Mouse (Mus musculus): ENCODE results near the gene Nufip1. TPM values are rescaled to one million over a fixed set of nuclear protein-coding genes. Genes with fewer than 3 reads are reported as not detected.
A peak's percentile ranks its signal among the peaks of the same experiment; 100 is the strongest.
"Not testable (repeated sequence)": the region's sequence is repeated elsewhere in the genome, so short reads cannot be mapped to it uniquely, and the experiment has no call there.

The Nufip1 gene
- polyA plus RNA-seq, 1 experiment from 2014 or later: 16.5 TPM

- WGBS: 92% methylated on average over 6 of the region's 6 CpGs
- H3K36me3 ChIP-seq; ATAC-seq (ENCODE audit: borderline replicate concordance, extremely low read depth, low FRiP score, low TSS enrichment); H3K9me3 ChIP-seq; H3K27ac ChIP-seq; H3K4me3 ChIP-seq; H3K9ac ChIP-seq; H3K4me2 ChIP-seq: not testable (repeated sequence)
- H3K27me3 ChIP-seq: peaks cover 13% of the 10 kb centered on the region; the same call in 1 of the 2 replicates
- peaks cover 12% of the 10 kb centered on the region; the same call in 1 of the 2 replicates for H3K4me1 ChIP-seq
These were observed 49.9 kb downstream of the Nufip1 start for GRCm38 (mm10) chr14:76160580-76160979.

DNA sequence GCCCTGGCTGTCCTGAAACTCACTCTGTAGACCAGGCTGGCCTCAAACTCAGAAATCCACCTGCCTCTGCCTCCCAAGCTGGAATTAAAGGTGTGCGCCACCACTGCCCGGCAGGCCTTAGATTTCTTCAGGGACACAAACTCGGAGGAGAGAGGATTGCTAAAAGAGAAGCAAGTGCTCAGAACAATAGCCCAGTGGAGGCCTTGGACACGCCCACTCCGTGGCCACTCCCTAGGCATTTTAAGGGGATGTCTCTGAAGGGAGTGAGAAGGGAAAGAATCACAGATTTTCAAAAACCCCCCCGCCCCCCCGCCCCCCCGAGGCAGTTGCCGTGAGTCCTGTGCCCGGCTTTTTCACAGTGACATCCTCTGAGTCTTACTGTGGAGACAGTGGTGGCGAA is 53.5 kb downstream of the Nufip1 start:
- peak overlapping the region; percentile 44; the same call in 1 of the 2 replicates for H3K4me2 ChIP-seq
- H3K4me1 ChIP-seq: peaks cover 8% of the 10 kb centered on the region; the same call in 1 of the 2 replicates
- ATAC-seq (ENCODE audit: borderline replicate concordance, extremely low read depth, low FRiP score, low TSS enrichment): no peak
- H3K9ac ChIP-seq: no peak overlapping the region
- H3K27ac ChIP-seq: no peak overlapping the region
- 37% methylated on average over 11 of the region's 11 CpGs for WGBS
- peaks cover 13% of the 10 kb centered on the region; the same call in 1 of the 2 replicates for H3K27me3 ChIP-seq
- no peaks in the 10 kb centered on the region for H3K36me3 ChIP-seq
- H3K9me3 ChIP-seq: no peaks in the 10 kb centered on the region
- H3K4me3 ChIP-seq: no peak overlapping the region

DNA sequence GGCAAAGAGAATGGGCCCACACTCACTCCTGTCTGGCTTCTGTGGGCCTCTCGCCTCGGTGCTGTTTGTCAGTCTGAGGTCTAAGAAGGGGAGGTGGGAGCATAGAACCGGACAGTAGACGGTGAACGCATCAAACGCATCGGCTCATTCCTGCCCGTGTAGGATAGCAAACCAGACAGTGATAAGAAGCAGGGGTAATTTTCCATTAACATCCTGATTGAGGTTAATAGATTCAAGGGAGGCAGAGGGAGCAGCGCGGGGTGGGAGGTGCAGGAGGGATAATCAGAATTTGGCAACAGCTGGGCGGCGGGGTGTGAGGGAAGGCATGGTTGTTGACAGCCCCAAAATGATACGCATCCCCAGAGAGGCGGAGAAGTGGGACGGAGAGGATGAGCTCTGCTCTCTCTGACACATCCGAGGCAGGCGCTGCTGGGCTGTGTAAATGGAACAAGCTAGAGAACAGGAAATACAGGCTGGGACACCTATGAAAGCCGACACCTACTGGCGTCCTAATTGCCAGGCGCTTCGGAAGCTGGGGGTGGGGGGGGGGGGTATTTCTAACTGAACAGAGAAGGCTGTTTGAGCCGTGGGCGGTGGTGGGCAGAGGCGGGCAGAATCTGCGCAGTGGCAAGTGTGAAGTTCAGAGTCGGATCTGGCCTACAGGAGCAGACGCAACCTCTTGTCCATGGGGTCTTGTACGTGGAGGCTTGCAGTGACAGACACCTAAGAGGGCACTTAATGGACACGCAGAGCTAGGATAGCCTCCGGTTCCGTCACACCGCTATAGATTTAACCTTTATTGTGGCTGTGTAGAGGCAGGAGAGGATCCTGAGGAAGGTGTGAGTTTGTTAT is 54.4 kb downstream of the Nufip1 start:
- Histone ChIP-seq H3K27ac (no peak overlapping the region), H3K4me1 (peaks cover 10% of the 10 kb centered on the region; the same call in 1 of the 2 replicates), H3K36me3 (no peaks in the 10 kb centered on the region), H3K4me3 (peak overlapping the region; percentile 15), H3K9ac (no peak overlapping the region), H3K4me2 (peak overlapping the region; percentile 44), H3K9me3 (no peaks in the 10 kb centered on the region), H3K27me3 (peaks cover 13% of the 10 kb centered on the region; the same call in 1 of the 2 replicates)
- WGBS: 14% methylated on average over 32 of the region's 32 CpGs
- ATAC-seq (ENCODE audit: borderline replicate concordance, extremely low read depth, low FRiP score, low TSS enrichment): peak; percentile 59; the same call in 1 of the 2 replicates

DNA sequence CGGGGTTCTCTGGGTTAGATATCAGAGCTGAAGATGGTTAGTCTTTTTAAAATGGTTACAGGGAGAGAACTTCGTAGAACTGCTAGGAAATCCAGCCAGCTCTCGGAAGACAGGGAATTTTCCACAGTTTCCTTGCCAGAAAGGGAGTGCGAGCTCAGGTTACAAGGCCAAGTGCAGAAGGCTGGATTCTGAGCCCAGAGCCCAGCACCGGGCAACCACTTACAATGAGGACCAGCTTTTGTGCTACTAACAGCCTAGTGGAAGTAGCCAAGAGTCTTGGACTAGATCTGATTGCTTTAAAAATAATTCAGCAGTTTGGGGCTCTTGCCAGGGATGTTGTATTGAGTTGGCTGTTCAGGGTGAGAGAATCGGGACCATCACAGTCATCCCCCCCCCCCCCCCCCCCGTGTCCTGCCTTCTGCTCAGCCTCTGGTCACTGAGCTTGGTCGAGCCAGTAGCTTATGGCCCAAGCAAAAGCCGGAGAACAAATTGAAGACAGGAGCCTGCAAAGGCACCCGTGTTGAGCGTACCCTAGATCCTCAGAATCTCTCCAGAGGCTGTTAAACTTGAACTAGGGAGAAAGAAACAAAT is 59.3 kb downstream of the Nufip1 start:
- Histone ChIP-seq H3K27me3 (peaks cover 1% of the 10 kb centered on the region; the same call in 1 of the 2 replicates), H3K4me2 (no peak overlapping the region), H3K9me3 (no peaks in the 10 kb centered on the region), H3K4me1 (peaks cover 5% of the 10 kb centered on the region; the same call in 1 of the 2 replicates), H3K36me3 (no peaks in the 10 kb centered on the region), H3K4me3 (no peak overlapping the region), H3K9ac (no peak overlapping the region), H3K27ac (no peak overlapping the region)
- no peak for ATAC-seq (ENCODE audit: borderline replicate concordance, extremely low read depth, low FRiP score, low TSS enrichment)
- WGBS: 56% methylated on average over 11 of the region's 11 CpGs

DNA sequence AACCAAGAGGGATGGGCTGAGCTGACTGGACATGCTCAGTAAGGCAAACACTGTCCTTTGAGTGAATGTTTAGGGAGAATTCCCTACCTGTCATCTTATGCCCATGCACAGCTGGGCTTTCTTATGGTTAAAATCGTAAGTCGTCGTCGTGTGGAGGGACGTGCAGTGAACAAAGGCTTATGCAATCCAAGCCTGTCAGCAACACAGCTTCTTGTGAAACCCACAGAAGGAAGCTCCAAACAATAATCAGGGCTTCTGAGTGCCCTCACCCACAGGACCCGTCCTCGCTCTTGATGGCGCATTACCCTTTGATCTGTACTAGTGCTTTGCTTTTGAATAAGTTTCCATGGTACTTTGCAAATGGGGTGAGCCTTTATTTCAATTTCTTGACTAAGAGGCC is 60.6 kb downstream of the Nufip1 start:
- H3K27ac ChIP-seq: no peak overlapping the region
- no peaks in the 10 kb centered on the region for H3K36me3 ChIP-seq
- peak; percentile 27; the same call in 1 of the 2 replicates for ATAC-seq (ENCODE audit: borderline replicate concordance, extremely low read depth, low FRiP score, low TSS enrichment)
- 64% methylated on average over 8 of the region's 8 CpGs for WGBS
- no peaks in the 10 kb centered on the region for H3K27me3 ChIP-seq
- H3K4me2 ChIP-seq: no peak overlapping the region
- no peaks in the 10 kb centered on the region for H3K9me3 ChIP-seq
- H3K4me1 ChIP-seq: 0 out of 2 replicates have a peak, but pooled peaks cover 2% of the 10 kb centered on the region
- H3K4me3 ChIP-seq: no peak overlapping the region
- H3K9ac ChIP-seq: no peak overlapping the region

DNA sequence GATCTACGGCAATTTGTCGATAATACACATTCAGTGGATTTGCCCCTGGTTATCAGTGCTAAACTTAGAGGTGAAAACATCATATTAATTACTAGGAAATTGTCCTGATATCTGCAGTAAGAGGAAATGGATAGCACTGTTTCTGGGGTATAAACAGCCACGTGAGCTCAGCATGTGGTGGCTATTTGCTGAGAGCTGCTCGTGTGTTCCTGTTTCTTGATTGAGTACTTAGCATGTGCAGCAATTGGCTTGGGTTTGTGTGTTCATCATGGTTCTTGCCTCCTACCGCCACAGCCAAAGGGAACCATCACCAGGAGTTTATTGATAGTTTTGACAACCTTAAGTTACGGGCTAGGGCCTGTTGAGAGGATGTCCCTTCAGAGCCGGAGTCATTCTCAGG is 63.6 kb downstream of the Nufip1 start:
- 80% methylated on average over 7 of the region's 7 CpGs for WGBS
- H3K27me3 ChIP-seq: no peaks in the 10 kb centered on the region
- H3K36me3 ChIP-seq: no peaks in the 10 kb centered on the region
- no peak overlapping the region for H3K4me3 ChIP-seq
- H3K27ac ChIP-seq: no peak overlapping the region
- 0 out of 2 replicates have a peak, but pooled peaks cover 2% of the 10 kb centered on the region for H3K4me1 ChIP-seq
- H3K9me3 ChIP-seq: no peaks in the 10 kb centered on the region
- no peak overlapping the region for H3K4me2 ChIP-seq
- no peak overlapping the region for H3K9ac ChIP-seq
- ATAC-seq (ENCODE audit: borderline replicate concordance, extremely low read depth, low FRiP score, low TSS enrichment): no peak

DNA sequence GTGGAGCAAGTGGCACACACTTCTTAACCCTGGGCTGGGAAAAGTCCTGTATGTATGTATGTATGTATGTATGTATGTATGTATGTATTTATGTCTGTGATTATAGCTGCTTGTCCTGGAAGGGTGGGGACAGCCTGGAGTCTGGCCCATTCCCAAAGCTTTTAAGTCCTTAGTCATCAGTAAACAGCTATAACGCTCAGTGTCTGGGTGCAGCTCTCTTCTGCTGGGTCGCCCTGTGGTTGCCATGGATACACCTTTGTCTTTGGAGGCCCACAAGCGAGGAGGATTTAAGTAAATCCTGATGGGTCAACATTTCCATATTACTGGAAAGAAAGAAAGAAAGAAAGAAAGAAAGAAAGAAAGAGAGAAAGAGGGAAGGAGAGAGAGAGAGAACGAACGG is 65.1 kb downstream of the Nufip1 start:
- H3K27ac ChIP-seq: no peak overlapping the region
- H3K4me3 ChIP-seq: no peak overlapping the region
- no peak overlapping the region for H3K9ac ChIP-seq
- no peak overlapping the region for H3K4me2 ChIP-seq
- no peaks in the 10 kb centered on the region for H3K27me3 ChIP-seq
- no peaks in the 10 kb centered on the region for H3K36me3 ChIP-seq
- no peaks in the 10 kb centered on the region for H3K9me3 ChIP-seq
- 31% methylated on average over 5 of the region's 5 CpGs for WGBS
- H3K4me1 ChIP-seq: no peaks in the 10 kb centered on the region
- no peak for ATAC-seq (ENCODE audit: borderline replicate concordance, extremely low read depth, low FRiP score, low TSS enrichment)

DNA sequence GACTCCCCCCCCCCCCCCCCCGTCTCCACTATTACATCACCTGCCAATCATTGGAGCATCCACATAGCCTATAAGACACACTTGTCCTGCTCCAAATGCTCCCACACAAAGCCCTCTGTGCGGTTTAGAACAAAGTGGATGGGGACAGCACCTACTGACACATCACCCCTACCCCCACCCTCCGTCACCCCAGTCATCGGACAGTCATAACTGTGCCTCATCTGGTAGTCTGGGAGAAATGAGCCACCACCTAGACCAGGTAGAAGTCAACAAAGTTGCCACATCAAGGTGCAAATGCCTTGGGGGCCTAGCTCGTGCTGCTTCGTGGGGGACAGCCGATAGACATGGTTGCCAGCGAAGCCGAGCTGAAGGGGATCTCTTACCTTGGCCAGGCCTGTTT is 66.5 kb downstream of the Nufip1 start:
- H3K4me2 ChIP-seq: no peak overlapping the region
- no peaks in the 10 kb centered on the region for H3K36me3 ChIP-seq
- no peaks in the 10 kb centered on the region for H3K9me3 ChIP-seq
- WGBS: 90% methylated on average over 9 of the region's 9 CpGs
- H3K27me3 ChIP-seq: no peaks in the 10 kb centered on the region
- no peak for ATAC-seq (ENCODE audit: borderline replicate concordance, extremely low read depth, low FRiP score, low TSS enrichment)
- no peak overlapping the region for H3K9ac ChIP-seq
- H3K4me1 ChIP-seq: no peaks in the 10 kb centered on the region
- H3K27ac ChIP-seq: no peak overlapping the region
- H3K4me3 ChIP-seq: no peak overlapping the region

DNA sequence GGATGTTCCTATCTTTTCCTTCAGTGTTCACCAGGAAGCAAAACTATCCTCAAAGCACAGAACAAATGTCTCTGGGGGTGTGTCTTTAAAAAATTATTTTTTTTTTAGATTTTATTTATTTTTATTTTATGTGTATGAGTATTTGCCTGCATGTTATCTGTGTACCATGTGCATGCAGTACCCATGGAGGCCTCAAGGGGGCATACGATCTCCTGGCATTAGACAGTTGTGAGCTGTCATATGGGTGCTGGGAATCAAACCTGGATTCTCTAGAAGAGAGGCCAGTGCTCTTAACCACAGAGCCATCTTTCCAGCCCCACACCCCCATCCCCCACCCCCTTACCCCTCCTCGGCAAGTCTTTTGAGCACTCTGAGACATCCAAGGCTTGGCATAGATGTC is 67.8 kb downstream of the Nufip1 start:
- Histone ChIP-seq H3K4me1 (0 out of 2 replicates have a peak, but pooled peaks cover 2% of the 10 kb centered on the region), H3K4me3 (no peak overlapping the region), H3K36me3 (no peaks in the 10 kb centered on the region), H3K9ac (no peak overlapping the region), H3K27me3 (no peaks in the 10 kb centered on the region), H3K27ac (no peak overlapping the region), H3K4me2 (no peak overlapping the region), H3K9me3 (no peaks in the 10 kb centered on the region)
- no peak for ATAC-seq (ENCODE audit: borderline replicate concordance, extremely low read depth, low FRiP score, low TSS enrichment)
- WGBS: 75% methylated on average over 2 of the region's 2 CpGs

GRCm38 (mm10) chr14:76179343-76179742 is 68.7 kb downstream of the Nufip1 start:
- Histone ChIP-seq H3K9me3 (no peaks in the 10 kb centered on the region), H3K27ac (no peak overlapping the region), H3K9ac (no peak overlapping the region), H3K4me2 (no peak overlapping the region), H3K4me1 (0 out of 2 replicates have a peak, but pooled peaks cover 5% of the 10 kb centered on the region), H3K27me3 (no peaks in the 10 kb centered on the region), H3K36me3 (no peaks in the 10 kb centered on the region), H3K4me3 (no peak overlapping the region)
- 83% methylated on average over 6 of the region's 6 CpGs for WGBS
- no peak for ATAC-seq (ENCODE audit: borderline replicate concordance, extremely low read depth, low FRiP score, low TSS enrichment)

DNA sequence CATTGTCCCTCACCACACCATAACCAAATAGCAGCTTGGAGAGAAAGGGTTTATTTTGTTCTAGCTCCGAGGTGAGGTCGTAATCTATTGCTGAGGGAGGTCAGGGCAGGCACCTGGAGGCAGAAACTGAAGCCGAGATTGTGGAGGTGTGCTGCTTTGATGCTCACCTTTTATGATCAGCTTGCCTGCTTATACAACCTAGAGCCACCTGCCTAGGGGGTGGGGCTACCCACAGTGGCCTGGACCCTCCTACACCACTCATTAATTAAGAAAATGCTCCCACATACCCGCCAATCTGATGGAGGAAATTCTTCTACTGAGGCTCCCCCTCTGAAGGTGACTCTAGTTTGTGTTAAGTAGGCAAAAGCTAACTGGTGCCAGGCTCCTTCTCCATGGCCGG is 74.7 kb downstream of the Nufip1 start:
- Histone ChIP-seq H3K9ac (no peak overlapping the region), H3K27ac (no peak overlapping the region), H3K9me3 (no peaks in the 10 kb centered on the region), H3K4me3 (no peak overlapping the region), H3K4me1 (0 out of 2 replicates have a peak, but pooled peaks cover 5% of the 10 kb centered on the region), H3K36me3 (no peaks in the 10 kb centered on the region), H3K27me3 (no peaks in the 10 kb centered on the region), H3K4me2 (no peak overlapping the region)
- WGBS: 69% methylated on average over 5 of the region's 5 CpGs
- ATAC-seq (ENCODE audit: borderline replicate concordance, extremely low read depth, low FRiP score, low TSS enrichment): no peak

DNA sequence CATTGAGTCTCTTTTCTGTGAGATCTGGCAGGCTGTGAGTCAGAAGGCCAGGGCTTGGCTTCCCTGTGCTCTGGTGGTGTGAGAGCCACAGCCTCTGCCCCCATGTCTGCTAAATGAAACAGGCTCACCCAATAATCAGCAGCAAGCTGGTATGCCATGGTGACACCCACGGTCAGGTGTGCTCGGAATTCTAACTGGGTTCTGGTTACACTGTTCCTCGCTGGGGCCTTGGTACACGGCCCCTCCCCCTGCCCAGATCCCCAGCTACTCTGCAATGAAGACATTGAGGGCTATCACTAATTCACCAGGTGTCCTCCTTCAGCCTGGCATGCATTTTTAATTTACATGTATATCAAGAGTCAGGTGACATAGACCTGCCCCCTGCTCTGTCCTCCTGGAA is 75.6 kb downstream of the Nufip1 start:
- Histone ChIP-seq H3K4me2 (no peak overlapping the region), H3K9me3 (no peaks in the 10 kb centered on the region), H3K27ac (no peak overlapping the region), H3K36me3 (no peaks in the 10 kb centered on the region), H3K4me1 (0 out of 2 replicates have a peak, but pooled peaks cover 5% of the 10 kb centered on the region), H3K9ac (no peak overlapping the region), H3K4me3 (no peak overlapping the region), H3K27me3 (no peaks in the 10 kb centered on the region)
- no peak for ATAC-seq (ENCODE audit: borderline replicate concordance, extremely low read depth, low FRiP score, low TSS enrichment)
- WGBS: 63% methylated on average over 4 of the region's 4 CpGs

All from lung, embryonic 15.5 days (tissue).